Mouse (Mus musculus) bone marrow, adult 2 months (tissue): ENCODE measurements around the gene Trcg1. TPM values are rescaled to one million over a fixed set of nuclear protein-coding genes. Genes with fewer than 3 reads are reported as not detected.

Source experiments
- H3K27ac ChIP-seq: fragments of 200-500 bp; 2 replicates; pipeline ENCODE4 v1.5.1; 2012; ENCODE audit warnings: low read depth, mild to moderate bottlenecking, control low read depth, inconsistent platforms, low read length; ENCODE audit not compliant: control insufficient read depth, poor library complexity, insufficient read depth
- H3K4me1 ChIP-seq: fragments of 200-500 bp; 2 replicates; pipeline ENCODE4 v1.6.1; 2011; ENCODE audit warnings: low read length; ENCODE audit not compliant: control insufficient read depth, insufficient read depth
- H3K4me3 ChIP-seq: fragments of 200-500 bp; replicated peaks from 2 replicates; pipeline ENCODE3; 2011; ENCODE audit warnings: mild to moderate bottlenecking, low read depth, low read length, control low read depth; ENCODE audit not compliant: control insufficient read depth
- CTCF ChIP-seq: fragments of 200-500 bp; IDR thresholded peaks from 2 replicates; pipeline ENCODE4 v1.5.1; 2011; ENCODE audit warnings: low read length, control low read depth; ENCODE audit not compliant: control insufficient read depth, insufficient read depth
- POLR2A ChIP-seq: fragments of 200-500 bp; IDR thresholded peaks from 2 replicates; pipeline ENCODE4 v1.6.1; 2011; ENCODE audit warnings: low read depth, mild to moderate bottlenecking, control low read depth, low read length, borderline replicate concordance; ENCODE audit not compliant: control insufficient read depth
- WGBS: fragments of 180-500 bp; shearing (Covaris S2); methylation state at CpG from one replicate; pipeline ENCODE4 v1.1.7; 2018; 5-methylcytosine and 5-hydroxymethylcytosine counted together
- polyA plus RNA-seq: library from polyadenylated mRNA; stranded (reverse); fragments of >200 nt; gene quantifications from 2 replicates; pipeline ENCODE4 v1.2.4, GENCODE M21; 2011; ENCODE audit warnings: low replicate concordance; ENCODE audit not compliant: missing spikeins, insufficient read depth, insufficient read length

Gene Trcg1
- polyA plus RNA-seq, 1 experiment: not detected

GRCm38 (mm10) chr9:57241111-57241510 lies 4.8 kb downstream of the Trcg1 start:
- 79% methylated on average over 5 of the region's 5 CpGs for WGBS
- no peaks in the 10 kb centered on the region for H3K4me1 ChIP-seq

GRCm38 (mm10) chr9:57242916-57243315 lies 6.6 kb downstream of the Trcg1 start:
- TF ChIP-seq POLR2A (no peak), CTCF (no peak)
- Histone ChIP-seq H3K4me3 (no peak overlapping the region), H3K27ac (no peak overlapping the region), H3K4me1 (peaks cover 2% of the 10 kb centered on the region; the same call in 1 of the 2 replicates)
- 72% methylated on average over 5 of the region's 5 CpGs for WGBS

More at GRCm38 (mm10) chr9:57241111-57241510, 4.8 kb downstream of the Trcg1 start:
- no peak overlapping the region for H3K27ac ChIP-seq
- H3K4me3 ChIP-seq: no peak overlapping the region
- TF ChIP-seq POLR2A (no peak), CTCF (no peak)

GRCm38 (mm10) chr9:57244106-57244685 lies 7.8 kb downstream of the Trcg1 start:
- H3K4me3 ChIP-seq: no peak overlapping the region
- 86% methylated on average over 7 of the region's 7 CpGs for whole genome bisulfite sequencing
- H3K4me1 ChIP-seq: peaks cover 2% of the 10 kb centered on the region; the same call in 1 of the 2 replicates
- TF ChIP-seq POLR2A (no peak), CTCF (no peak)
- no peak overlapping the region for H3K27ac ChIP-seq

- TF ChIP-seq POLR2A (no peak), CTCF (no peak)
- Histone ChIP-seq H3K27ac (no peak overlapping the region), H3K4me1 (peaks cover 2% of the 10 kb centered on the region; the same call in 1 of the 2 replicates), H3K4me3 (no peak overlapping the region)
- WGBS: 91% methylated on average over 5 of the region's 5 CpGs
Observed at GRCm38 (mm10) chr9:57246482-57246881, 10.1 kb downstream of the Trcg1 start.

GRCm38 (mm10) chr9:57247201-57247671 lies 10.9 kb downstream of the Trcg1 start:
- Histone ChIP-seq H3K4me3 (no peak overlapping the region), H3K27ac (0 out of 2 replicates have a peak overlapping the region, but pooled peaks have one; percentile 13), H3K4me1 (peaks cover 2% of the 10 kb centered on the region; the same call in 1 of the 2 replicates)
- WGBS: 25% methylated on average over 8 of the region's 8 CpGs
- no peak for TF ChIP-seq CTCF

- no peak for TF ChIP-seq POLR2A
- TF ChIP-seq CTCF: no peak
- Histone ChIP-seq H3K27ac (no peak overlapping the region), H3K4me1 (peaks cover 2% of the 10 kb centered on the region; the same call in 1 of the 2 replicates), H3K4me3 (no peak overlapping the region)
- WGBS: 50% methylated on average over 7 of the region's 7 CpGs
Observed at GRCm38 (mm10) chr9:57248030-57248942, 11.9 kb downstream of the Trcg1 start.

- H3K27ac ChIP-seq: no peak overlapping the region
Observed at GRCm38 (mm10) chr9:57250026-57250425, 13.7 kb downstream of the Trcg1 start.

GRCm38 (mm10) chr9:57251139-57251538 lies 14.8 kb downstream of the Trcg1 start:
- TF ChIP-seq CTCF (no peak), POLR2A (no peak)

More at GRCm38 (mm10) chr9:57250026-57250425, 13.7 kb downstream of the Trcg1 start:
- Histone ChIP-seq H3K4me3 (no peak overlapping the region), H3K4me1 (peaks cover 2% of the 10 kb centered on the region; the same call in 1 of the 2 replicates)
- TF ChIP-seq CTCF (no peak), POLR2A (no peak)
- WGBS: 77% methylated on average over 4 of the region's 4 CpGs

More at GRCm38 (mm10) chr9:57251139-57251538, 14.8 kb downstream of the Trcg1 start:
- peaks cover 2% of the 10 kb centered on the region; the same call in 1 of the 2 replicates for H3K4me1 ChIP-seq
- H3K27ac ChIP-seq: no peak overlapping the region
- 93% methylated on average over 2 of the region's 2 CpGs for WGBS
- H3K4me3 ChIP-seq: no peak overlapping the region
